Mouse (Mus musculus): ENCODE measurements at regions not wholly inside any gene's neighbourhood (a gene's known extent, or its start where the extent isn't known, plus 50 kb on each side); places are given as distances from the start of the nearest gene placed in this dataset.

GRCm38 (mm10) chr8:126713181-126713580, 119.4 kb upstream of the Irf2bp2 start:
- DNase-seq (ENCODE audit: low read depth): no peak

- no peak for DNase-seq (ENCODE audit: low read depth)
These were observed 119.0 kb upstream of the Irf2bp2 start for GRCm38 (mm10) chr8:126712749-126713148.

- no peak for DNase-seq (ENCODE audit: low read depth)
These were observed 115.2 kb upstream of the Irf2bp2 start for GRCm38 (mm10) chr8:126708956-126709355.

GRCm38 (mm10) chr8:126707300-126707902, 113.6 kb upstream of the Irf2bp2 start:
- DNase-seq (ENCODE audit: low read depth): no peak

- DNase-seq (ENCODE audit: low read depth): no peak
These were observed 112.5 kb upstream of the Irf2bp2 start for GRCm38 (mm10) chr8:126706247-126706646.

GRCm38 (mm10) chr8:126705391-126705790, 111.6 kb upstream of the Irf2bp2 start:
- DNase-seq (ENCODE audit: low read depth): no peak

- DNase-seq (ENCODE audit: low read depth): no peak
These were observed 110.9 kb upstream of the Irf2bp2 start for GRCm38 (mm10) chr8:126704706-126705105.

- DNase-seq (ENCODE audit: low read depth): no peak
These were observed 109.8 kb upstream of the Irf2bp2 start for GRCm38 (mm10) chr8:126703546-126703945.

DNA sequence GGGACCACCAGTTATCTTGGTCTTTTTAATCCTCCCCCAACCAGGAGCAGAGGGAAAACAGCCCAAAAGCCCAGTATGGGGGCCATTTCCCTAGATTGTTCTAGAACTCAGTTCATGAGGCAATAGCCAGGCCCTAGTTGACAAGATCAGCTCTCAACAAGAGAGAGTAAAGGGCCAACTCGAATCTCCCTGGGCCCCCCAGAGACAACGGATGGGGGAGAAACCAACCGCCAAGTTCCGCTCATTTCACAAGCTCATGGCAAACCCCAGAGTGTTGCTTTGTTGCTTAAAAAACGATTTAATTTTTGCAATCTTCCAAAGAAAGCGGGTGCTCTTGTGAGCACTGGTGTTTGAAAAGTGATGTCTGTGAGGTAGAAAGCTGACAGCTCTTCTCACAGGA, 108.5 kb upstream of the Irf2bp2 start:
- DNase-seq (ENCODE audit: low read depth): no peak

DNA sequence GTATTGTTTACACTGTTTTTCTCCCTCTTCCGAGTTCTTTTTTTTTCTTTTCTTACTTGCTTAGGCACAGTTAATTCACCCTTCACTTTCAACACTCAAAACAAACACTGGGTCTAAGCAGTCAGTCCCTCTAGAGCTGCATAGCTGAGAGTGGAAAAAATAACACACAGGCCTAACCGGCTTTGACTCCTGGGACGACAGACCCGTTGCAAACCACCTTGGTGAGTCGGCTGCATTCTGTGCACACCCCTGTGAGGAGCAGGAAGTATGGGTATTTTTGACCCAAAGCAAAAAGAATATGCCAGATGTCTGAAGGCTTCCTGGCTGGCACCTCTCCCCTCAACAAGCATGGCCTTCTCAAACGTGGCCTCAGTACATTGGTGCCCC, 105.6 kb upstream of the Irf2bp2 start:
- DNase-seq (ENCODE audit: low read depth): no peak

- no peak for DNase-seq (ENCODE audit: low read depth)
These were observed 105.0 kb upstream of the Irf2bp2 start for GRCm38 (mm10) chr8:126698601-126699388.

DNA sequence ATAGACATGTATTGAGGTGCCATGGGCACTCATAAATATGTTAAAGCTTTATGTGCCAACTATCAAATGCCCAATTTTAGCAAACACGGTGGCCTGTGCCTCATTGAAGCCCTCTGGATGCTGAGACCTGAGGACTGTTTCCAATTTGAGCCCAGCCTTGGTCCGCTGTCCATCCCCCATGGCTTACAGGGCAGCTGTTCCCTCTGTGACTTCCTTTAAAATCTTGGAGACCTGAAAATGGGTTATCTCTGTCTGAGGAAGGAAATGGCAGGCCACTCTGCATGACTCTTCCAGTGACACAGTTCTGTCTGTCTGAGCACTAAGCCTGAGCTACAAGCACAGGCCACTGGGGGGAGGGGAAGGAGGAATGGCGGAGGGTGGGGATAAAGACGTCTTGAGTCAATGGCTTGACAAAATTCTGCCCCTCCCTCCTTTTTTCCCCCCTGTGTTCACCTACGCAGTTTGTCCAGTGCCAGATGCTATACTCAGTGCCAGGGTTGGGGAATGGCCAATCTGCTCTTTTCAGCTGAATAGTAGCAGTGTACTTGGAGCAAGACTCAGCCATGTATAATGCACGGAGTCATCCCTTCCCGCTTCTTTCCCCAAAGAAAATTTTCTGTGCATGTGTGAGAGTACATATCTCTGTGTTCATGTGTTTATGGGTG, 102.7 kb upstream of the Irf2bp2 start:
- DNase-seq (ENCODE audit: low read depth): no peak

GRCm38 (mm10) chr8:126694370-126694769, 100.6 kb upstream of the Irf2bp2 start:
- DNase-seq (ENCODE audit: low read depth): no peak

GRCm38 (mm10) chr8:126693642-126694041, 99.9 kb upstream of the Irf2bp2 start:
- no peak for DNase-seq (ENCODE audit: low read depth)

GRCm38 (mm10) chr8:126692711-126693110, 98.9 kb upstream of the Irf2bp2 start:
- DNase-seq (ENCODE audit: low read depth): no peak

DNA sequence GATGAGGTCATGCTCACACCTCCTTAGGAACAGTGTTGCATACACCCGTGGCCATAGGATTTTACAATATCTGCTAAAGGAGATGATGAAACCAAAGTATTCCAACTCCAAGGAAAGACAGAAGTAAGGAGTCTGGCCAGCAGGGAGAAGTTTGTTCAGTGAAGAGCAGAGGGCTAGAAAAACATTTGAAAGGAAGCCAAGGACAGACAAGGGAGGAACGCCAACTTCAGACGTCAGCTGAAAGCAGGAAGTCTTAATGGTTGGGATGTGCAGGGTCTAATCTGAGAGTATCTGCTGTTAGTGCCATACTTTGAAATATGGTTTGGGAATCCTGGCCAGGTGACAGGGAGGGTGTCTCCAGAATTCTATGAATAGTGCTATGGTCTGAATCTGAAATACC, 98.5 kb upstream of the Irf2bp2 start:
- DNase-seq (ENCODE audit: low read depth): no peak

GRCm38 (mm10) chr8:126688450-126688849, 94.7 kb upstream of the Irf2bp2 start:
- DNase-seq (ENCODE audit: low read depth): no peak

- DNase-seq (ENCODE audit: low read depth): no peak
These were observed 94.2 kb upstream of the Irf2bp2 start for GRCm38 (mm10) chr8:126688014-126688413.

DNA sequence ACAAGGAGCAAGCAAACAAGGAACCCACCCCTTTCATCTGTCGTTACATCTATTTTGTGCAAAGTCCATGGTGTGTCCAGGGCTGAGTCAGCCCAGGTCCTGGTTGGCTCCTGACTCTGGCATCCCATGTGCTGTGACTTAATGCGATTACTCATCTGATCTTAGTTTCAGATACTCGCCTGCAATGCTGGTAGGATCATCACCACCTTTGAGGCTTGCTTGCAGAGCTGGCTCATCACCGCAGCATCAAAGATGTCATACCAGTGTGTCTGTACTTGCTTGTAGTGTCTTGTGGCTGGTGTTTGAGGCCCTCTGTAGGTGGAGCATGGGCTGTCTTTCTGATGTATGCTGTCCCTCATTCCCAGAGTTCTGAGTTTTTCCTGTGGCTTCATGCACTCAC, 93.0 kb upstream of the Irf2bp2 start:
- DNase-seq (ENCODE audit: low read depth): no peak

- no peak for DNase-seq (ENCODE audit: low read depth)
These were observed 91.6 kb upstream of the Irf2bp2 start for GRCm38 (mm10) chr8:126685365-126685764.

DNA sequence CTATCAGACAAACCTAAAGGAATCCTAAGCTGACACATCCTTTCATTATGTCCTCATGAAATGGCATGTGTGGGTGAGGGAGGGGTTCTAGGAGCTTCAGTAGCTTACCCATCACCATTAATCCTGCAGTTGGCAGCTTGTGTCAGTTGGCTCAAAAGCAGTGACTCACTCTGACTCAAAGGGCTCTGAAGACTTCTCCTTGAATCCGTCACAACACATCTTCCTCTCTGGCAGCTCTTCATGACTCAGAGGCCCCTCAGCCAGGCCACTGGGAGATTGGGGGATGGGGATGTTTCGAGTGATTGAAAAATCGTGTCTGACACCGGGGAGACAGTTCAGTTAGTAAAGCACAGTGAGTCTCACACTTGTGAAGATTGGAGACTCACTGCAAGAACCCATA, 90.2 kb upstream of the Irf2bp2 start:
- DNase-seq (ENCODE audit: low read depth): peak; percentile 78

GRCm38 (mm10) chr8:126683555-126683947, 89.8 kb upstream of the Irf2bp2 start:
- no peak for DNase-seq (ENCODE audit: low read depth)

GRCm38 (mm10) chr8:126682817-126683554, 89.2 kb upstream of the Irf2bp2 start:
- DNase-seq (ENCODE audit: low read depth): no peak

Measured in c-Kit-positive CD71-negative TER-119-negative erythroid progenitor cells, embryonic 14.5 days (primary cell).